Mouse (Mus musculus) megakaryocyte-erythroid progenitor cell, adult 5-6 weeks (primary cell): ENCODE measurements around the gene Vmn1r135. TPM values are rescaled to one million over a fixed set of nuclear protein-coding genes. Genes with fewer than 3 reads are reported as not detected.
"Not testable (repeated sequence)": the region's sequence is repeated elsewhere in the genome, so short reads cannot be mapped to it uniquely, and the experiment has no call there.

ENCODE experiments used
- ATAC-seq: replicated peaks from 2 replicates; pipeline ENCODE4 v1.8.0; 2016; ENCODE audit warnings: mild to moderate bottlenecking, inconsistent platforms; ENCODE audit not compliant: severe bottlenecking, poor library complexity, low FRiP score, low TSS enrichment
- total RNA-seq, 2 experiments: library from RNA; stranded (forward) in 1 of 2; stranded (reverse) in 1 of 2; fragments of 200-1000, 215-1000 nt in 1 of 2; fragments of >200 nt in 1 of 2; fragmentation: Nextera tagmentation in 1 of 2; gene quantifications; 2 replicates each; pipeline ENCODE4 v1.2.3; 2014 to 2017

The Vmn1r135 gene
- total RNA-seq (2014; fragmentation: Nextera tagmentation) = not detected in 2 replicates
- total RNA-seq (2017) = not detected in 2 replicates

- ATAC-seq = not testable (repeated sequence)
These were observed at the start of gene Vmn1r135 for GRCm38 (mm10) chr7:21832051-21832450. TSS of gene Vmn1r135 (plus strand) at chr7:21832351.

- not testable (repeated sequence) for ATAC-seq
These were observed 35.5 kb upstream of the Vmn1r135 start, which contains the start of gene Gm4177 for GRCm38 (mm10) chr7:21796628-21797027. TSS of gene Gm4177 (minus strand) at chr7:21796728.

DNA sequence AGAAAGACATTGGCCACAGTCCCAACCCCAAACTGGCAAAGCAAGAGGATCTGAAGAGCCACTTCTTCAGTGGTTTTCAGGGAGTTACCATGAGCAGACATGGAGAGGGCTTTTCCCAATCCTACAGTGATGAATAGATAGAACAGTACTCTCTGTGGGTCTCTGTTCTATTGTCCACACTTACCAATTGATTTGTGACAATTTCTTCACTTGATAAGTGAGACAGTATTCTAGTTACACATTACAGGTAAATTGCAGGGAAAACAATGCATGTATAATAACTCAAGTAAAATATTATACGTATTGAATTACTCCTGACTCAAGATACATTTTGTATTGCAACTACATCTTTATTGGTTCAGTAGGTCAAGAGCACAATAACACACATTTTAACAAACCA, 12.0 kb downstream of the Vmn1r135 start, which contains the start of gene Gm5725:
Gene Gm5725, minus strand, starts transcription at position 101 of the 400 bp plus-strand sequence.
- ATAC-seq = not testable (repeated sequence)

Other genes starting within 250 kb of the Vmn1r135 start
- gene Vmn1r132, start 218.3 kb upstream of the Vmn1r135 start, total RNA-seq (2014; fragmentation: Nextera tagmentation) = not detected in 2 replicates
- not detected in 2 replicates for gene Vmn1r132, start 218.3 kb upstream of the Vmn1r135 start, total RNA-seq (2017)
- gene Gm4175, start 70.9 kb upstream of the Vmn1r135 start, total RNA-seq (2014; fragmentation: Nextera tagmentation) = not detected in 2 replicates
- not detected in 2 replicates for gene Gm4175, start 70.9 kb upstream of the Vmn1r135 start, total RNA-seq (2017)
- gene Gm4177, start 35.6 kb upstream of the Vmn1r135 start, total RNA-seq (2014; fragmentation: Nextera tagmentation) = not detected in 2 replicates
- gene Gm4177, start 35.6 kb upstream of the Vmn1r135 start, total RNA-seq (2017) = not detected in 2 replicates
- gene Gm5725, start 11.9 kb downstream of the Vmn1r135 start, total RNA-seq (2014; fragmentation: Nextera tagmentation) = not detected in 2 replicates
- not detected in 2 replicates for gene Gm5725, start 11.9 kb downstream of the Vmn1r135 start, total RNA-seq (2017)
- not detected in 2 replicates for gene Gm5891, start 88.9 kb downstream of the Vmn1r135 start, total RNA-seq (2014; fragmentation: Nextera tagmentation)
- gene Gm5891, start 88.9 kb downstream of the Vmn1r135 start, total RNA-seq (2017) = not detected in 2 replicates
- not detected in 2 replicates for gene Vmn1r137, start 162.2 kb downstream of the Vmn1r135 start, total RNA-seq (2014; fragmentation: Nextera tagmentation)
- not detected in 2 replicates for gene Vmn1r137, start 162.2 kb downstream of the Vmn1r135 start, total RNA-seq (2017)
- gene Vmn1r138, start 196.5 kb downstream of the Vmn1r135 start, total RNA-seq (2014; fragmentation: Nextera tagmentation) = not detected in 2 replicates
- gene Vmn1r138, start 196.5 kb downstream of the Vmn1r135 start, total RNA-seq (2017) = not detected in 2 replicates
- not detected in 2 replicates for gene Gm6176, start 224.0 kb downstream of the Vmn1r135 start, total RNA-seq (2014; fragmentation: Nextera tagmentation)
- gene Gm6176, start 224.0 kb downstream of the Vmn1r135 start, total RNA-seq (2017) = not detected in 2 replicates
- gene Vmn1r139, start 236.7 kb downstream of the Vmn1r135 start, total RNA-seq (2014; fragmentation: Nextera tagmentation) = not detected in 2 replicates
- not detected in 2 replicates for gene Vmn1r139, start 236.7 kb downstream of the Vmn1r135 start, total RNA-seq (2017)